Mouse (Mus musculus): Measurements from ENCODE around the gene Dpagt1.
"Not testable (repeated sequence)": the region's sequence is repeated elsewhere in the genome, so short reads cannot be mapped to it uniquely, and the experiment has no call there.

The Dpagt1 gene

DNA sequence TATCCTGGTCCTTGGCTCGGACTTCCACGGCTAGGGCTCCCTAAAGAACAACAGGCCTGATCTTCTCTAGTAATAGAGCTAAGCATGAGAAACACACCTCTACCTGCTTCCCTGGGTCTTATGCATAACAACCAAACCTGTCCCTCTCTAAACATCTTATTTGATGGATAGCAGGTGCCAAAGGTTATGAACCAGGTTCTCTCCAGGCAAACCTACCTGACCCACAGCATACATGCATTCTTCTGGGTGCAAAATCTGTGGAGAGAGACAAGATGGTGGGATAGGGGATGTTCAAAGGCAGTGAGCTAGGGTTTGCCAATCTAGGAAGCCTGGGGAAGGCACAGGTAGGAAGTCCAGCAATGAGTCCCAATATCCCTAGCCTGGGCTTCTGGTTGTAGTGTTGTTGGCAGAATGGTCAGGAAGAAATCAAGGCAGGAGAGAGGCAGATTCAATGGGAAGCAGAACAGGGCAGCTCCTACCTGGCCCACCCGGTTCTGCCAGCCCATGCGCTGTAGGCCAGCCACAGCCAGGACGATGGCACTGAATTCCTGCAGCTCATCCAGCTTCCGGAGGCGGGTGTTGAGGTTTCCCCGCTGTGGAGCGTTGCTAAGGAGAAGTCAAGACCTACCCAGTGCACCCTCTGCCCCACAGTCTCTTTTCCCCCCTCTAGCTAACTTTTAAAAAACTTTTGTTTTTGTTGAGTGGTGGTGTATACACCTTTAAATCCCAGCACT is 11.8 kb downstream of the Dpagt1 start:
- DNase-seq (ENCODE audit: low spot score in 2 of 2) = peak in 1 of 2 experiments; percentile 5

DNA sequence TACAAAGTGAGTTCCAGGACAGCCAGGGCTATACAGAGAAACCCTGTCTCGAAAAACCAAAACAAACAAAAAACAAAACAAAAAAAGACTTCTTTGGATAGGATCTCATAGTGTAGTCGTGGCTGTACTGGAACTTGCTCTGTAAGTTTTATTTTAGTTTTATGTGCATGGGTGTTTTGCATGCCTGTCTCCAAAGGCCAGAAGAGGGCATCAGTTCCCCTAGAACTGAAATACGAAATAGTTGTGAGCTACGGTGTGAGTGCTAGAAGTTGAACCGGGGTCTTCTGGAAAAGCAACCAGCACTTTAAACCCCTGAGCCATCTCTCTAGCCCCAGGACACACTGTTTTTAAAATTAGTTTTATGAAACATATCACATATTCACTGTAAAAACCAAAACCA is 12.8 kb downstream of the Dpagt1 start:
- DNase-seq (ENCODE audit: low spot score in 2 of 2) = peak in 1 of 2 experiments; percentile 0

DNA sequence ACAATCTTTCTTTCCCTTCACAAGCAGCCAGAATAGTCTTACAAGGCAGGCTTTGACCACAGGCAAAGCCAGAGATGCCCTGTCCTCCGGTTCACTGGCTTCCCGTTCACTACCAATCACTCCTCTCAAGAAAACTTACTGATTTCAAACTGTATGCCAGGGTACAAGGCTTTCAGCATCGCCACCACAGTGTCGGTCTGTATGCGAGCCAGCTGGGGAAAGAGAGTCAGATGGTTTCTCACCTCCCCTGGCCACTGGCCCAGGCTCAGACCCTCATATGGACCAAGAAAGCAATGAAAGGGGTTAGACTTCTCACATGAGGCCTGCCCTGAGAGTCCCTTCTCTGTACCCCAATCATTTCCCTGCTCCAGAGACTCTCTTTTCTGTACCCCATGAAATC is 15.7 kb downstream of the Dpagt1 start:
- no peak for DNase-seq (ENCODE audit: low spot score in 2 of 2)

DNA sequence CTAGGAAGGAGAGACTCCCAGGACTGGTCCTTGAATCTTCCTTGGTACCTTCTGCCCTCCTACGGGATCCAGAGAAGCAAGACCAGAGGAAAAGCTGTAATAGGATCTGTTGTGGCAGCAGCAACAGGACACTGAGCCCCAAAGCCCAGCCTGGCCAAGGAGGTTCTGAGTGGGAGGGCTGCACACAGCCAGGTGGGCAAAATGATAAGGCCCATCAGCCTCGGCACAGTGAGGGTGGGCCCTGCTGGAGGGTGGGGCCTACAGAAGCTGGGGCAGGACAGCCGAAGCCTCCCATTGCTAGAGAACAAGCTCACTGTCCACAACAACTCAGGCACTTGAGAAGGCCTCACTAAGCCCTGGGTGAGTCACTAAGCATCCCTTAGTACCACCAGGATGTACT is 16.4 kb downstream of the Dpagt1 start:
- DNase-seq (ENCODE audit: low spot score in 2 of 2) = peak; percentile 74 to 77

DNA sequence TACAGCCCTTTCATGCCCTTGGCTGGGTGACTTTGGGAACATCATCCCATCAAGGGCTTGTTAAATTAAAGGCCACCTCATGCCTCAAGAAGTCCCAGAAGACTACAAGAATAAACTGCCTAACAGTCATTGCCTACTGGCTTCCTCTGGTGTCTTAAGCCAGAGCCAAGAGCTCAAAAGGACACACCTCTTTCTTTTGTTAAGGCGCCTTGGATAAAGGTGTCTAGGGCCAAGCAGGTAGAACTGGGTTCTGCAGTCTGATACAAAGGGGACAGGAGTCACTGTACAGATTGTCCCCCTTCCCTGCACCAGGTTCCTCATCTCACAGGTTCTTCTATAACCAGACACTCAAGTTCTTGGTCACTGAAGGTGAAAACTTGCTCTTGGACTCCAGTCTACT is 16.8 kb downstream of the Dpagt1 start:
- DNase-seq (ENCODE audit: low spot score in 2 of 2) = no peak

DNA sequence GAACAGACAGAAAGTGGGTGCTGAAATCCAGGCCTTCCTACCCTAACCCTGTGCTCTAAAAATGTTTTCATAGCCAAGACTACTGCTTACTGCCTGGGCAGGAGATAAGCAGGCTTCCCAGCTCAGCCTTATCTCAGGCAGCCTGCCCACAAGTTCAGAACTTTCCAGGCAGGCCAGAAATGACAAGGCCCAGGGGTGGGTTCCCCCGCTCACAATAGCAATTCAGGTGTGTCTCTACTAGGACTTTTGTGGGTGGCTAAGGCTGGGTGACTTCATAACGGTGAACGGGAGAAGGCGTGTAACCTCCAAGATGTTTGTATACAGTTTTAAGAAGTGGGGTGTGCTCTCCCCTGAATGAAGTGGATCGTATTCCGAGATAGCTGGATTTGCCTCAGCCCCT is 17.5 kb downstream of the Dpagt1 start:
- DNase-seq (ENCODE audit: low spot score in 2 of 2) = peak; percentile 57 to 58

DNA sequence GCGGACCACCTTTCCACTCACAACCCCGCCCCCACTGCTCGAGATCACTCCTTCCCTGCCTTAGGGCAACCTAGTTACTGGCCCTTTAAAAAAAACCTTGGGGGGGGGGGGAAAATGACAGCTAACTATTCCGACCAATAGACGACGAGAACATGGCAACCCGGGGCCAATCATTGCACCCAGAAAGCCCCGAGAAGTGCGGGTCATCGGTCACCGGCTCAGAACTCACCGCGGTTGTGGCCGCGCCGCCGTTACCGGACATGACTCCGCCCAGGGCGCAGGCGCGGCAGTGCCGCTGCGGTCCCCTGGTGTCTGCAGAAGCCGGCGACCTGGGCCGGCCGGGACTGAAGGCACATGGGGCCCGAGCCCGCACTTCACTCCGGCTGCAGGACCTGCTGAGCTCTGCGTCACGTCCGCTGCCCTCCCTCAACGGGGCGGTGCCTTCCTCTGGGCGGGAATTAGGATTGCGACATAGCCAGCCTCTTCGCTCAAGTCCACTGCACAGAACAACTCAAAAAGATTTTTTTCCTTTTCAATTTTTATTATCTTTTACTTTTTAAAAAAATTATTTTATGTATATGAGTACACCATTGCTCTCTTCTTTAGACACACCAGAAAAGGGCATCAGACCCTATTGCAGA is 18.1 kb downstream of the Dpagt1 start, which contains the start of gene Hmbs:
Gene Hmbs, minus strand, starts transcription at position 448 of the 641 bp plus-strand sequence.
- peak; percentile 79 to 85 for DNase-seq (ENCODE audit: low spot score in 2 of 2)

DNA sequence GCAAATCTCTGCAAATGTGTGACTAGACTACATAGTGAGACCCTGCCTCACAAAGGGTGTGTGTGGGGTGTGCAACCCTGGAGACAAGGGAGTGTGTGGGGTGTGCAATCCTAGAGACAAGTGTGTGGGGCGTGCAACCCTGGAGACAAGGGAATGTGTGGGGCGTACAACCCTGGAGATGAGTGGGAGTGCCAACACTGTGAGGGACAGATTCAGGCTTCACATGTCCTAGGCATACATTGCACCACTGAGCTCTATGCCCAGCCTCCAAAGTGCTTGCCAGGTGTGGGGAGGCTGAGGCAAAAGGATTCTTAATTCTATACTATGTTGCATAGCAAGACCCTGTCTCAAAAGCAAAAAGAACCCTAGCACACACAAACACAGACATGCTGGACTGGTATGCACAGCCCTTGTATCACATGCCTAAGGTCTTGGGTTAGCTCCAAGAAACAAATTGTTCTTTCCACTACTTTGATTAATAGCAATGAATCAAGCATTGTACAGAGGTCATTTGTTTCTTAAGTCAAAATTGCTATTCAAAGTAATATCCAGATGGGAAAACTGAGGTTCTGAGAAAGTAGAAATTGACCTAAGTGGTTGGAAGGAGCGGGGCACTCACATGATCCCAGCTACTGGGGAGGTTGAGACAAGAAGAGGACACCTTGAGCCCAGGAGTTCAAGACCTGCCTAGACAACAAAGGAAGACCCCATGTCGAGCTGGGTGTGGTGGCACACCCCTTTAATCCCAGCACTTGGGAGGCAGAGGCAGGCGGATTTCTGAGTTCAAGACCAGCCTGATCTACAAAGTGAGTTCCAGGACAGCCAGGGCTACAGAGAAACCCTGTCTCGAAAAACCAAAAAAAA is 20.0 kb downstream of the Dpagt1 start:
- DNase-seq (ENCODE audit: low spot score in 2 of 2) = no peak

DNA sequence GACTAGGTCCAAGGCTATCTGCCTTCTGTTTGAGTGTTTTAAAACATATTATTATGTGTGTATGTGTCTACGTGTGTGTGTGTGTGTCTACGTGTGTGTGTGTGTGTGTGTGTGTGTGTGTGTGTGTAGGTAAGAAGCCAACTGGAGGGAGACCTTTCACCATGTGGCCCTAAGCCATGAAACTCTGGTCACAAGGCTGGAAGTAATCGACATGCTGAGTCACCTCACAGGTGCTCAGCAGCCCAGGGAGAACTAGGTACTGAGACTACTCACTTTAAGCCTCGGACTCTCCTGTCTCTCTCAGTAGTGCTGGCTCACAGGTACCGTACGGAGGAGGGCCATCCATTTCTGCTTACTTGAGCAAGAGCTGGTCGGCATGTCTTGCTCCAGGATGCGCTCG is 21.3 kb downstream of the Dpagt1 start:
- no peak for DNase-seq (ENCODE audit: low spot score in 2 of 2)

DNA sequence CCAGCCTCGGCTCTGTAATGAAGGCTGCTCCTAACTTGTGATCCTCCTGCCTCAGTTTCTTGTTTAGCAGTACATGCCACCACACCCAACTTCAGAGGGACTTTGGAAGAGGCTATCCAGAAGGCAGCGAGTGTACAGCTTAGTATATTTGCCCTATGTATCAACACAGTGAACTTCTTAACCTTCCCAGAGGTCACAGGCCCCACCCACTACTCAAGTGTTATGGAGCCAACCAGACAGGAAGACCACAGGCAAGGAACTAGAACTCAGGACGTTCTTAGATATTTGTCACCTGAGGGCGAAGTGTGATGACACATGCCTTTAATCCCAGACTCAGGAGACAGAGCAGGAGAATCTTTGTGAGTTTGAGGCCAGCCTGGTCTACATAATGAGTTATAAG is 21.8 kb downstream of the Dpagt1 start:
- DNase-seq (ENCODE audit: low spot score in 2 of 2) = no peak

DNA sequence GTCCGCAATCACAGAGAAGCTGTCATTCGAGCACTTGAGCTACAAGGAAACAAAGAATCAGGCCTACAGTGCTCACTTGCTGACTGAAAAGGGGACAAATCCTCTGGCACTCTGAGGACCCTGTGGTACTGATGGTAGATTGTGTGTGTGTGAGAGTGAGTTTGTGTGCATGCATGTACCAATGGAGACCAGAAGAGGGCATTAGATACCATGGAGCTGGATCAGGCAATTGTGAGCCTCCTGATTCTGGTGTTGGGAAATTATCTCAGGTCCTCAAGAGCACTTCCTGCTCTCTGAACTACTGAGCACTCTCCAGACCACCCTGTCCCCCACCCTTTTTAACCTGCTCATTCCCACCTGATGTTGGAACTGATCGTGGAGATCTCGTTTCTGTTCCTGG is 22.7 kb downstream of the Dpagt1 start:
- DNase-seq (ENCODE audit: low spot score in 2 of 2) = no peak

DNA sequence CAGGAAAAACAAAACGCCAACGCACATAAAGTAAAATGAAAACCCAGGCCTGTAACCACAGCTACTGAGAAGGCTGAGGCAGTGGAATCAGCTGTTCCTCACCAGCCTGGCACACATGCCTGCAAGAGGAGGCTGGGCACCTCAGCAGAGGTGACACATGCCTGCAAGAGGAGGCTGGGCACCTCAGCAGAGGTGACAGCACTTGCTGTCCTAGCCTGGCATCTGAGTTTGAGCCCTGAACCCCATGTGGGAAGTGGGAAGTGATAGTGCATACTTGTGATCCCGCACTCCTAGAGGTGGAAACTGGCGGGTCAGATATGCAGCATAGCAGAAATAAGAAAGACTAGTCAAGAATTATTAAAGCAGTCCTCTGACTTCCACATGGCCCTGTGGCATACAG is 25.6 kb downstream of the Dpagt1 start:
- DNase-seq (ENCODE audit: low spot score in 2 of 2) = no peak

DNA sequence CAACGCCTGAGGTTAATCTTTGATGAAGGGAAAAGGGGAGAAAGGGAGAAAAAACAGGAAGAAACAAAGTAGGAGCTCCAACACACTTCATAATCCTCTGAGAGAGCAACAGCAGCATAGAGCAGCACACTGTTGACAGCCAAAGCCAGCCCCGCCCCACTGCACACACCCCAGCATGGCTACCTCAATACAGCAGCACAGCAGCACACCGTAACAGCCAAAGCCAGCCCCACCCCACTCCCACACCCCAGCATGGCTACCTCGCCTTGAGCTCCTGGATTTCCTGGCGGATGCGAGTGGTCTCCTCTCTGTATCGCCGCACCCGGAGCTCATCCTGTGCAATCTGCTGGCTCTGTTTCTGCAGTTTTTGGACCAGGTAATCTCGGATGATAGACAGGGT is 26.5 kb downstream of the Dpagt1 start:
- no peak for DNase-seq (ENCODE audit: low spot score in 2 of 2)

DNA sequence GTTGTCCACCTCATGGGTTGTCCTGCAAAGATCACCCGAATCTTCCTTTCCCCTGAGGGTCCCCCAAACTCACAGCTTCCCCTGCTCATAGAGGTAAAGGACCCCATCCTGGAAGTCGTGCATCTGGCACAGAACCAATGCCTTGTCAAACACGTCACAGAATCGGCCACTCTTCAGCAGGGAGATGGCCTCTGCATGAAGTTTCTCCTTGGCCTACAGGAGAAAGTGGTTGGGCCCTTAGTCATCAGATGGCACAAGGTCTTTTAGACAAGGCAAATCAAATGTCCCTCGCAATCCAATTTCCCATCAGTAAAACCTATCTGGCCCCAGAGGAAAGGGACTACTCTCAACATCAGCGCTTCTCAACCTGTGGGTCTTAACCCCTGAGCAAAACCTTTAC is 27.3 kb downstream of the Dpagt1 start:
- DNase-seq (ENCODE audit: low spot score in 2 of 2) = no peak

DNA sequence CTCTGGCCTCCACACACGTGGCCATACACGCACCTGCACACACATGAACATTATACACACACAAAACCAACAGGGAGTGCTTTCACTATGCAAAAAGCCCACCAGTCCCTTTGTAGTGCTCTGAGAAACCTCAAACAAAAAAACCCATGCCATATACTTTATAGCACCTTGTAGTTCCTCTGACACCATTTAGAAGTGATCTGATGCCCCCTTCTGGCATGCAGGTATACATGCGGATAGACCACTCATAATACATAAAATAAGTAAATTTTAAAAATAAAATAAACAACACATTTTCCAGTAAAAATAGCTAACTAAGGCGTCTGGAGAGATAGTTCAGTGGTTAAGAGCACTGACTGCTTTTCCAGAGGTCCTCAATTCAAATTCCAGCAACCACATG is 31.4 kb downstream of the Dpagt1 start:
- no peak for DNase-seq (ENCODE audit: low spot score in 2 of 2)

DNA sequence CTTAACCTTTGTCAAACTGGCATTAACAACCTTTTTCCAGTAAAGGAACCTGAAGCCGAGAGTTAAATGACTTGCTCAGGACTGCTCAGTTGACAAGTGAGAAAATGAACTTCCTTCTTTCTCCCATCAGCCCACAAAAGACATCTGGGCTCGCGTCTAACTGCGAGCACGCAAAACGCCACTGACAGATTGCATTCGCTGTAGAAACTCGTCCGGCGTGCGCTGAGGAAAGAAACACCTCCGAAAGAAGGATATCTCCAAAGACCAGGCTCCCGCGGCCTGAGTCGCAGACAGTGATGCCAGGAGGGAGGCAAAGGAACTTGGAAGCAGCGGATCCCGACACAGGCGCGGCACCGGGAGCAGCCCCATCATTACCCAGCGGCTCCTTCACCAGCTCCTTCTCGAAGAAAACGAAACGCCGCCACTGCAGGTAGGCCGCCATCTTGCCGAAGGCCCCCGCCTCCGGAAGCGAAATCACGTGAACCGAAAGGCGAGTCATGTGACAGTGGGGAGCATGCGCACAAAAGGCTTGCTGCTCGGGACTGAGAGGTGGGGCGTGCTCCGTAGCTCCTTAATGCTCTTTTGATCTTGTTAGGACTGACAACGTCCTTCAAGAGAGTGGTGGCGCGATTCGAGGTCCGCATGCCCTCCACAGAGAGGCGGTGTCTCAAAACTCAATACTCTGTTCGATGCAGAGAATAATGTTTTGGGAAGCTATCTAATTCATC is 35.5 kb downstream of the Dpagt1 start, which contains the start of gene Vps11:
Gene Vps11, minus strand, starts transcription at position 481 of the 728 bp plus-strand sequence.
- peak; percentile 93 to 94 for DNase-seq (ENCODE audit: low spot score in 2 of 2)

DNA sequence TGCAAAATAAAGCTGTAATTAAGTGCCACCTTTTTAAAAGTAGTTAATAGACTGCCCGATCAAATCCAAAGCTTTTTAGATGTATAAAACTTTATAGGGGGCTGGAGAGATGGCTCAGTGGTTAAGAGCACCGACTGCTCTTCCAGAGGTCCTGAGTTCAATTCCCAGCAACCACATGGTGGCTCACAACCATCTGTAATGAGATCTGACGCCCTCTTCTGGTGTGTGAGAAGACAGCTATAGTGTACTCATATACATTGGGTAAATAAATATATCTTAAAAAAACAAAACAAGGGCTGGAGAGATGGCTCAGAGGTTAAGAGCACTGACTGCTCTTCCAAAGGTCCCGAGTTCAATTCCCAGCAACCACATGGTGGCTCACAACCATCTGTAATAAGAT is 36.1 kb downstream of the Dpagt1 start:
- DNase-seq (ENCODE audit: low spot score in 2 of 2) = not testable (repeated sequence)

DNA sequence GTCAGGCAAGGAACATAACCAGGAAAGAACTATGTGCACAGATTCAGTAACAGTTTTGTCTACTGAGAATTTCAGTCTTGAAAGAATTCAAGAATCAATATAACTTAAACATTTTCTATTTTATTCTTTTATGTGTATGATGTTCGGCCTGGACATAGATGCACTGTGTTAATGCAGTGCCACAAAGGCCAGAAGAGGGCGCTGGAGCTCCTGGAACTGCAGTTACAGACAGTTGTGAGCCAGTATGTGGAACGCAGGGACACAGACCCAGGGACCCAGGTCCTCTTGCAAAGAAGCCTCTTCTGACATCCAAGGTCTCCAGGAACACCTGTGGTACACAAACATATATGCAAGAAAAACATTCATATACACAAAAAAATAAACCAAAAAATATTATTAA is 38.7 kb downstream of the Dpagt1 start:
- DNase-seq (ENCODE audit: low spot score in 2 of 2) = peak in 1 of 2 experiments; percentile 33

DNA sequence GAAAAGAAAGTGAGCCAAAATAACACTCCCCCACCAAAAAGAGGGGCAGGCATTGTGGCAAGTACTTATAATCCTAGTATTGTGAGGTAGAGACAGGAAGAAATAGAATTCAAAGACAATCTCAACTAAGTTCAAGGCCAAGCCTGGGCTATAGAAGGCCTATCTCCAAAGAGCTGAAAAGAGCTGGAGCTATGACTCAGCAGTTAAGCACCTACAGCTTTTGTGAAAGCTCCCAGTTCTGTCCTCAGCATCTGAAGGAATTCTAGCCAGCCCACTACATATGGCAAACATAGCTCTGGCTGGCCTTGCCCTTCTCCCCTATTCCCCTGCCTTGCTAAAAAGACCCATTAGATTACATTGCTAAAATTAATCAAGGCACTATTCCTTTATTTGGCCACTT is 47.6 kb downstream of the Dpagt1 start:
- no peak for DNase-seq (ENCODE audit: low spot score in 2 of 2)

DNA sequence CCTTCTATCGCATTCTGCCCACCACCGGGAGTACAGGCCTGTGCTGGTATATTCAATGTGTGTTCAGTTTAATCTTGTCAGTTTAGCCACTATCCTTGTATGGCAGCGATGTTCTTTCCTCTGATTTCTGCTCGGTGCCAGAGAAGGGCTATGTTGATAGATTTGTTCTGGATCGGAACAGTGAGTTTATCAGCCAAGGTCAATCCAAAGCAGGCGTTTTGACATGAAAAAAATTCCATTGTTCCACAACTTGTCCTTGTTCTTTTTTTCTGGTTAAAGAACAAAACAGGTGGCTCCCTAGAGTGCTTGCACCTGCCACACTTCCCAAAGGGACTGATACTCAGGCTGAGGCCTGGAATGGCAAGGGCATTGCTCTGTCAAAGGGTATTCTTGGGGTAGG is 50.3 kb downstream of the Dpagt1 start:
- no peak for DNase-seq (ENCODE audit: low spot score in 2 of 2)

DNA sequence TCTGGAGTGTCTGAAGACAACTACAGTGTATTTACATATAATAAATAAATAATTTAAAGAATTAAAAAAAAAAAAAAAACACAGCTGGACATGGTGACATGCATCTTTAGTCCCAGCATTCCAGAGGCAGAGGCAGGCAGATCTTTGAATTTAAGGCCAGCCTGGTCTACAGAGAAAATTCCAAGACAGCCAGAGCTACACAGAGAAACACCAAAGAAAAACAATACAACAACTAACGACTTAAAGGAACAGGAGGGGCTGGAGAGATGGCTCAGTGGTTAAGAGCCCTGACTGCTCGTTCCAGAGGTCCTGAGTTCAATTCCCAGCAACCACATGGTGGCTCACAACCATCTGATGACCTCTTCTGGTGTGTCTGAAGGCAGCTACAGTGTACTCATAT is 51.5 kb downstream of the Dpagt1 start:
- DNase-seq (ENCODE audit: low spot score in 2 of 2) = not testable (repeated sequence)

Data from spleen, postnatal 14 days (tissue).